Mouse (Mus musculus) lung, embryonic 14.5 days (tissue): ENCODE measurements at regions not wholly inside any gene's neighbourhood (a gene's known extent, or its start where the extent isn't known, plus 50 kb on each side); places are given as distances from the start of the nearest gene placed in this dataset.

ENCODE experiments used
- ATAC-seq: fragments of 200-750 bp; cut with Nextera tagmentation; 2 replicates; pipeline ENCODE4 v1.8.0; 2017; ENCODE audit warnings: mild to moderate bottlenecking, moderate TSS enrichment, moderate library complexity; ENCODE audit not compliant: insufficient read depth
- DNase-seq: peaks from one replicate; pipeline ENCODE4 v3.0.0-alpha.2; 2015
- H3K27ac ChIP-seq: fragments of 300-500 bp; sonication (generic); 2 replicates; pipeline ENCODE4 v1.5.1; 2014; ENCODE audit warnings: low read depth, mild to moderate bottlenecking, moderate library complexity
- H3K27me3 ChIP-seq: fragments of 300-500 bp; sonication (generic); 2 replicates; pipeline ENCODE4 v1.6.1; 2014; ENCODE audit warnings: low read length, control low read depth; ENCODE audit not compliant: insufficient read depth
- H3K36me3 ChIP-seq: fragments of 300-500 bp; sonication (generic); 2 replicates; pipeline ENCODE4 v1.6.1; 2014; ENCODE audit warnings: control low read depth; ENCODE audit not compliant: insufficient read depth
- H3K4me1 ChIP-seq: fragments of 300-500 bp; sonication (generic); 2 replicates; pipeline ENCODE4 v1.6.1; 2014; ENCODE audit warnings: antibody characterized with exemption, control low read depth; ENCODE audit not compliant: insufficient read depth
- H3K4me2 ChIP-seq: fragments of 300-500 bp; sonication (generic); 2 replicates; pipeline ENCODE4 v1.6.1; 2014; ENCODE audit warnings: mild to moderate bottlenecking
- H3K4me3 ChIP-seq: fragments of 300-500 bp; sonication (generic); 2 replicates; pipeline ENCODE4 v1.5.1; 2014; ENCODE audit warnings: low read depth, low read length
- H3K9ac ChIP-seq: fragments of 300-500 bp; sonication (generic); 2 replicates; pipeline ENCODE4 v1.6.1; 2014
- H3K9me3 ChIP-seq: fragments of 300-500 bp; sonication (generic); 2 replicates; pipeline ENCODE4 v1.6.1; 2016; ENCODE audit warnings: low read depth, low read length, control low read depth
- CTCF ChIP-seq: IDR thresholded peaks from 2 replicates; pipeline ENCODE4 v1.5.1; 2016; ENCODE audit warnings: antibody characterized with exemption, low read depth
- WGBS: fragments of 180-500 bp; shearing (Covaris S2); extraction: QIAGEN DNeasy Blood & Tissue Kit; methylation state at CpG from one replicate; pipeline ENCODE4 v1.1.7; 2014; 5-methylcytosine and 5-hydroxymethylcytosine counted together

DNA sequence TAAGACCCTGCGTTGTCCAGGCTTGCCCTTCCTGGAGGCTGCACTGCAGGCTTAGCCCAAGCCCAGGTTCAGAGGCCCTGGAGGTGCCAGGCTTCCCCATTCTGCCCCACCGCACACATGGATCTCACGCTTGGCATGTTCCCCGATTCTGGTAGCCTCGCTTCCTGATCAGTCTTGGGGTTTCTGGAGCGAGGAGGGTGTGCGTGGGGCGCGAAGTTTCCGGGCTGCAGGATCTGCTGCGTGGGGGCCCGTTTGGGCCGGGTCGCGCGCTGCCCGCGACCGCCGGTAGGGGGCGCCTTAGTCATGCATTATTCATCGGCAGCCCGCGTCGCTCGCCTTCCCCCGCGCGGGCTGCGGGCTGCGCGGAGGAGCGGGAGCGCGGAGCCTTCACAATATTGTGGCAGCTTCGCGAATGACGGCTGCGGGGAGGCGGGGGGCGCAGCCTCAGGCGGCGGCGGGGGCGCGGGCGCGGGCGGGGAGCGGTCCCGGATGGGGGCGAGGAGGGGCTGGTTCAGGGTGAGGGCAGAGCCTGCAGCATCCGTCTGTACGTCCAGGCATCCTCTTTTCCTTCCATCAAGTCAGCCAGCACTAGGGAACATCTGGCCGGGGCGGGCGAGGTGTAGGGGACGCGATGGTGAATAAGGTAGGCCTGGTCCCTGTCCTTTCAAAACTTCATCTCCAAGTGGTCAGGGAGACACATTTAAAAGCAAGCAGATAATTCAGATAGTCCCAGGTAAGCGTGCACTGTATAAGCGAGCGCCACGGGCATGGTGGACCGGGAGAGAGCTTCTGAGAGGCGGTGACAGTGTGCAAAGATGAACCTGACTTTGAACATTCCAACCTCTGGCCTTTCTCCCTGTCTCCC is 61.4 kb upstream of the Casz1 start:
- ATAC-seq (peak; percentile 73), DNase-seq (peak; percentile 87)
- peak; percentile 62 for TF ChIP-seq CTCF
- 2% methylated on average over 65 of the region's 65 CpGs for WGBS
- Histone ChIP-seq H3K4me1 (peaks cover 4% of the 10 kb centered on the region; the same call in 1 of the 2 replicates), H3K9ac (peak overlapping the region; percentile 59), H3K4me3 (peak overlapping the region; percentile 49), H3K9me3 (no peaks in the 10 kb centered on the region), H3K27ac (no peak overlapping the region), H3K4me2 (peak overlapping the region; percentile 93), H3K36me3 (no peaks in the 10 kb centered on the region), H3K27me3 (peaks cover 11% of the 10 kb centered on the region; the same call in 1 of the 2 replicates)

GRCm38 (mm10) chr4:148743414-148743844 is 60.8 kb upstream of the Casz1 start:
- Histone ChIP-seq H3K4me3 (peak overlapping the region; percentile 49; the same call in 1 of the 2 replicates), H3K27me3 (peaks cover 11% of the 10 kb centered on the region; the same call in 1 of the 2 replicates), H3K36me3 (no peaks in the 10 kb centered on the region), H3K27ac (no peak overlapping the region), H3K4me1 (peaks cover 4% of the 10 kb centered on the region; the same call in 1 of the 2 replicates), H3K9me3 (no peaks in the 10 kb centered on the region), H3K4me2 (peak overlapping the region; percentile 93), H3K9ac (no peak overlapping the region)
- DNase-seq = no peak
- no peak for TF ChIP-seq CTCF
- WGBS = 22% methylated on average over 11 of the region's 11 CpGs
- no peak for ATAC-seq

DNA sequence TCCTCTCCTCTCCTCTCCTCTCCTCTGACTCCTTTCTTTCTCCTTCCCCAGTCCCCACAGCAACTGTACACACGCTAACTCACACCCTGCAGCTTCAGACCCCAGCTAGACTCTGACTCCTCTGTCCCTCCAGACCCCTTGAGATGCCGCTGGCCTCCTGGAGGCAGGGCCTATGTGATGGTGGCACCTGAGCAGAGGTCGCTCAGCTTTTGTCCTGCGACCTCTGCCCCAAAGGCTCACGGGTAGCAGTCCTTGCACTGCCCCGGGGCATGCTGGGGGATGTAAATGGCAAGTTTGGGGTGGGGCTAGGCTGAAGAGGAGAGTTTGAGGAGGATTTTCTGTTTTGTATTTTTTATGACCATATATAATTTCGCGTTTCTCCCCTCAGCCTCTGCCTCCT is 60.2 kb upstream of the Casz1 start:
- no peak overlapping the region for H3K4me2 ChIP-seq
- 58% methylated on average over 8 of the region's 8 CpGs for WGBS
- no peak for ATAC-seq
- H3K27ac ChIP-seq = no peak overlapping the region
- no peak overlapping the region for H3K9ac ChIP-seq
- no peak for TF ChIP-seq CTCF
- DNase-seq = no peak
- no peaks in the 10 kb centered on the region for H3K9me3 ChIP-seq
- H3K36me3 ChIP-seq = no peaks in the 10 kb centered on the region
- H3K4me3 ChIP-seq = no peak overlapping the region
- H3K4me1 ChIP-seq = peaks cover 4% of the 10 kb centered on the region; the same call in 1 of the 2 replicates
- H3K27me3 ChIP-seq = peaks cover 11% of the 10 kb centered on the region; the same call in 1 of the 2 replicates

DNA sequence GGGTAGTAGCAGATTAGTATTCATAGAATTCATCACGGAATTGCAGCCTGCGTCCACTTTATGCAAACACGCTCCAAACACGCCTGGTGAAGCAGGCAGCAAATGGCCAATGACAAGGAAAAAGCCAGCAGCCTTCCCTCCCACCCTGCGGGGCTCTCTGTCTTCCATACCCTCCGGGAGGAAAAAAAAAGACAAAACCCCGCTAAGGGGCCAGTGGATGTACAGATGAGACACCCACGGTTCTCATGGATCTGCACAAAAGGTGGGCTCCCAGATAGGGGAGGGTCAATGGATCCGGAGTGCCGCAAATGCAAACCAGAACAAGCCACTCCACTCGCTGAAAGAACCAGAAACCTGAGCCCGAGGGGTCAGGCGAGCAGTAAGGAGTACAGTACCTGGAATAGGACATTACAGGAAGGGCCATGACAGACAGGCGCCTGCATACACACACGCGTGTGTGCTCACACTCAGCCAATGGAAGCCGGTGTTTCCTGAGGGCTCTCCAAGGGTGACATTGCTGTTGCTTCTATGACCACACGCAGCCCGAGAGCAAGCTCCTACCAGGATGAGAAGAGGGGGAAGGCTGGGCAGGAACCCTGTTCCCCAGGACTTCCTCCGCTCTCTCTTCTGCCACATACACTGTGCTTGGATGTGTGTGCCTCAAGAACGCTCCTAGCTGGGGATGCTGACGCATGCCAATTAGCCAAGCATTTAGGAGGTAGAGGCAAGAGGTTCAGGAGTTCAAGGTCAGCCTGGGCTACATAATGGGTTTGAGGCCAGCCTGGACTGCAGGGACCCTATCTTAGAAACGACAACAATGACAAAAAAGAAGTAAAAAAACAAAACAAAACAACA is 57.5 kb upstream of the Casz1 start:
- no peaks in the 10 kb centered on the region for H3K36me3 ChIP-seq
- H3K27me3 ChIP-seq = peaks cover 7% of the 10 kb centered on the region; the same call in 1 of the 2 replicates
- ATAC-seq (no peak), DNase-seq (no peak)
- TF ChIP-seq CTCF = no peak
- no peak overlapping the region for H3K9ac ChIP-seq
- no peak overlapping the region for H3K4me3 ChIP-seq
- 42% methylated on average over 23 of the region's 23 CpGs for WGBS
- no peak overlapping the region for H3K4me2 ChIP-seq
- no peaks in the 10 kb centered on the region for H3K9me3 ChIP-seq
- H3K27ac ChIP-seq = no peak overlapping the region
- H3K4me1 ChIP-seq = no peaks in the 10 kb centered on the region

DNA sequence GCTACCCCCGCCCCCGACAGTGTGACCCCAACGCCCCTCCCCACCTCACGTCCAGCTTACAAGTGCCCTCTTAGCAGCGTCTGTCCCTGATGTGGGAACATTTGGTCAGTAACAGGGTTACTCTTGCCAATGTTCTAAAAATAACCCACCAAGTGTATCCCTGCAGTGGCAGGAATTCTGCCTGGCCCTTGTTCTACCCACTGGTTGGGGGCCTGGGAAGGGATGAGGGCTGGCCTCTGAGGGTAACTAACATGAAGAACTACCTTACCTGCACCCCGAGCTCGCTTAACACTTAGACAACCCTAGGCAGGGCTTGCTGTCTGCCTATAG is 56.9 kb upstream of the Casz1 start:
- no peaks in the 10 kb centered on the region for H3K9me3 ChIP-seq
- no peak overlapping the region for H3K4me3 ChIP-seq
- WGBS = 68% methylated on average over 7 of the region's 7 CpGs
- ATAC-seq (no peak), DNase-seq (no peak)
- H3K4me1 ChIP-seq = no peaks in the 10 kb centered on the region
- H3K9ac ChIP-seq = no peak overlapping the region
- TF ChIP-seq CTCF = no peak
- H3K36me3 ChIP-seq = no peaks in the 10 kb centered on the region
- H3K4me2 ChIP-seq = no peak overlapping the region
- no peak overlapping the region for H3K27ac ChIP-seq
- peaks cover 7% of the 10 kb centered on the region; the same call in 1 of the 2 replicates for H3K27me3 ChIP-seq

GRCm38 (mm10) chr4:148750030-148750429 is 54.2 kb upstream of the Casz1 start:
- TF ChIP-seq CTCF = no peak
- Histone ChIP-seq H3K27me3 (no peaks in the 10 kb centered on the region), H3K4me1 (no peaks in the 10 kb centered on the region), H3K27ac (no peak overlapping the region), H3K4me3 (no peak overlapping the region), H3K36me3 (no peaks in the 10 kb centered on the region), H3K9ac (no peak overlapping the region; the same call in 1 of the 2 replicates), H3K9me3 (no peaks in the 10 kb centered on the region), H3K4me2 (no peak overlapping the region)
- no peak for DNase-seq
- 77% methylated on average over 10 of the region's 10 CpGs for WGBS
- ATAC-seq = no peak

DNA sequence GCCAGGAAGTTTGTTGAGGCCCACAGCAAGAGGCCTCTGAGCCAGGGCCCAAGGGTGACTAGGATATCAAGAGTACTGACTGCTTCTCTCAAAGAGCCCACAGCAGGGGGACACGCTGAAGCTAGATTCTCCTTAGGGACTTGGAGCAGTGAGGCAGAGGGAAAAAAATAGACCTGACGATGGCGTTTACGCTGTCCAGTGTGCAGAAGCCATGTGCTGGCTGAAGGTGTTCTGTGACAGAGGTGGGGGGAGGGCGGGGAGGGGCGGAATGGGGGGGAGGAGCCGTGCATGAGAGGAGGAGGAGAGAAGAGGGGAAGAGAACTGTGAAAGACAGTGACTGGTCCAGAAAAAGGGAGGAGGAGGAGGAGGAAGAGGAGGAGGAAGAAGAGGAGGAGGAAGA is 52.6 kb upstream of the Casz1 start:
- DNase-seq = no peak
- ATAC-seq = no peak

More for the DNA sequence above, 52.6 kb upstream of the Casz1 start:
- H3K9me3 ChIP-seq = no peaks in the 10 kb centered on the region
- H3K27me3 ChIP-seq = no peaks in the 10 kb centered on the region
- H3K27ac ChIP-seq = no peak overlapping the region
- 37% methylated on average over 7 of the region's 7 CpGs for WGBS
- no peak overlapping the region for H3K9ac ChIP-seq
- H3K4me3 ChIP-seq = no peak overlapping the region
- no peaks in the 10 kb centered on the region for H3K36me3 ChIP-seq
- TF ChIP-seq CTCF = no peak
- no peaks in the 10 kb centered on the region for H3K4me1 ChIP-seq
- no peak overlapping the region for H3K4me2 ChIP-seq
